Mouse (Mus musculus) embryonic facial prominence, embryonic 12.5 days (tissue): ENCODE results near the gene Gm17545. TPM values are rescaled to one million over a fixed set of nuclear protein-coding genes. Genes with fewer than 3 reads are reported as not detected.
A peak's percentile ranks its signal among the peaks of the same experiment; 100 is the strongest.

ENCODE experiments used
- ATAC-seq: fragments of 200-750 bp; cut with Nextera tagmentation; 2 replicates; pipeline ENCODE4 v1.8.0; 2017; ENCODE audit not compliant: insufficient number of reproducible peaks, insufficient read depth, low FRiP score, low TSS enrichment
- H3K27ac ChIP-seq: fragments of 300-500 bp; sonication (generic); 2 replicates; pipeline ENCODE4 v1.5.1; 2016; ENCODE audit warnings: mild to moderate bottlenecking
- H3K27me3 ChIP-seq: fragments of 300-500 bp; sonication (generic); 2 replicates; pipeline ENCODE4 v1.6.1; 2016; ENCODE audit warnings: mild to moderate bottlenecking, moderate library complexity
- H3K36me3 ChIP-seq: fragments of 300-500 bp; sonication (generic); 2 replicates; pipeline ENCODE4 v1.6.1; 2016; ENCODE audit warnings: mild to moderate bottlenecking
- H3K4me1 ChIP-seq: fragments of 300-500 bp; sonication (generic); 2 replicates; pipeline ENCODE4 v1.6.1; 2016
- H3K4me2 ChIP-seq: fragments of 300-500 bp; sonication (generic); replicated peaks from 2 replicates; pipeline ENCODE4 v1.6.1; 2016; ENCODE audit warnings: mild to moderate bottlenecking, moderate library complexity
- H3K4me3 ChIP-seq: fragments of 300-500 bp; sonication (generic); 2 replicates; pipeline ENCODE4 v1.5.1; 2016; ENCODE audit warnings: mild to moderate bottlenecking
- H3K9ac ChIP-seq: fragments of 300-500 bp; sonication (generic); 2 replicates; pipeline ENCODE4 v1.6.1; 2016; ENCODE audit warnings: mild to moderate bottlenecking, moderate library complexity
- H3K9me3 ChIP-seq: fragments of 300-500 bp; sonication (generic); 2 replicates; pipeline ENCODE4 v1.6.1; 2016; ENCODE audit warnings: mild to moderate bottlenecking, moderate library complexity
- WGBS: fragments of 180-500 bp; shearing (Covaris S2); methylation state at CpG from one replicate; pipeline ENCODE4 v1.1.7; 2016; 5-methylcytosine and 5-hydroxymethylcytosine counted together
- polyA plus RNA-seq: library from polyadenylated mRNA; unstranded; fragments of >200 nt; fragmentation: Nextera tagmentation; extraction: Ambion mirVana; gene quantifications from 2 replicates; pipeline ENCODE4 v1.2.1, GENCODE M21; 2016

The Gm17545 gene
- polyA plus RNA-seq, 1 experiment from 2014 or later, result not detected

DNA sequence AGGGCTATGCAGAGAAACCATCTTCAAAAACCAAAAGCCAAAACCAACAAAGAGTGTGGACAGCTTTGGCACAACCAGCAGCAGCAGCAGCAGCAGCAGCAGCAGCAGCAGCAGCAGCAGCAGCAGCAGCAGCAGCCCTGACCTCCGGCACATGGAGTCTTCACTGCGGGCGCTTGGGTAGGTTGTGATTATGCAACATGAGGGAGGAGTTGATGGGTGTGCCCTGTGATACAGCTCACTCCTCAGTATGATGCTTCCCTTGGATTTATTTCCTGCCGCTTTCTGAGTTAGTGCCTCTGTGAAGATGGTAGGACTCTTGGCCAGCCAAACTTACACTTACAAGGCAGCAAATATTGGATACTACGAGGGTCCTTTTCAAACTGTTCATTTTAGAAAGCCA is 6.9 kb upstream of the Gm17545 start:
- H3K4me3 ChIP-seq, result no peak overlapping the region
- 90% methylated on average over 5 of the region's 5 CpGs for WGBS
- no peaks in the 10 kb centered on the region for H3K4me1 ChIP-seq
- no peaks in the 10 kb centered on the region for H3K9me3 ChIP-seq
- H3K27me3 ChIP-seq, result no peaks in the 10 kb centered on the region
- ATAC-seq, result no peak
- no peak overlapping the region for H3K4me2 ChIP-seq
- H3K9ac ChIP-seq, result no peak overlapping the region
- no peak overlapping the region for H3K27ac ChIP-seq
- H3K36me3 ChIP-seq, result peaks cover 58% of the 10 kb centered on the region

DNA sequence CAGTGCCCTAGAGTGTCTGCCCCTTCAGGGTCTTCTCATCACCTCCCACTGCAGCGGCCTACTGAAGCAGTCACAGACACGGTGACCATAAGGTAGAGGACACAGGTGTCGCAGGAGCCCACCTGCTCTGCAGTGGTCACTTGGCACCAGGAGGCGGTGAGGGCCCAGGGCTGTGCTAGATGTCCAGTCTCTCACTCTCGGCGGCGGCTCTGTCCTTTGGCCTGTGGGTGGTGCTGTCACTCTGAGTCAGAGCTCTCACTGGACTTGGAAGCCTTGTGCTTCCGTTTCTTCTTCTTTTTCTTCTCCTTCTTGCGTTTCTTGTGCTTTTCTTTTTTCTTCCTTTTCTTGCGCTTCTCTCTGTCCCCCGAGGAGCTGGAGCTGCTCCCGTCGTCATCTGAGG is 5.7 kb upstream of the Gm17545 start:
- no peaks in the 10 kb centered on the region for H3K4me1 ChIP-seq
- H3K9ac ChIP-seq, result no peak overlapping the region
- 84% methylated on average over 13 of the region's 13 CpGs for WGBS
- no peak for ATAC-seq
- H3K27ac ChIP-seq, result no peak overlapping the region
- no peak overlapping the region for H3K4me3 ChIP-seq
- H3K27me3 ChIP-seq, result no peaks in the 10 kb centered on the region
- H3K36me3 ChIP-seq, result peaks cover 70% of the 10 kb centered on the region
- H3K9me3 ChIP-seq, result no peaks in the 10 kb centered on the region
- no peak overlapping the region for H3K4me2 ChIP-seq

DNA sequence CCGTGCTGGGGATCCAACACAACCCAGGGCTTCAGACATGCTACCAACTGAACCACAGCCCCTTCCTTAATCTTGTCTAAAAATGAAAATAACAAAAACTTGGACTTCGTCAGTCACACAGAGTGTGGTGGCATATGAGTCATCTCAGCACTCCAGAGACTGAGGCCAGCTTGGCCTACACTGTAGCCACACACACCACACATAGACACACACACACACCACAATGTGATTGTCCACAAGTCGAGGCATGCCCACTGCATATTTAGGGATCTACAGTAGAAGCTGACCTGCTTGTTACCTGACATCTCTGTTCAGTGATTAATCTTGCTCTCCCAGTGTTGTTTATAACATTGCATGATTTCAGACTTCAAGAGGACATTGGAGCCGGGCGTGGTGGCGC is 4.9 kb upstream of the Gm17545 start:
- H3K4me1 ChIP-seq, result no peaks in the 10 kb centered on the region
- no peak overlapping the region for H3K4me2 ChIP-seq
- H3K27me3 ChIP-seq, result no peaks in the 10 kb centered on the region
- H3K9ac ChIP-seq, result no peak overlapping the region
- no peak for ATAC-seq
- WGBS, result 91% methylated on average over 6 of the region's 6 CpGs
- no peak overlapping the region for H3K4me3 ChIP-seq
- no peak overlapping the region for H3K27ac ChIP-seq
- H3K36me3 ChIP-seq, result peaks cover 76% of the 10 kb centered on the region
- no peaks in the 10 kb centered on the region for H3K9me3 ChIP-seq

DNA sequence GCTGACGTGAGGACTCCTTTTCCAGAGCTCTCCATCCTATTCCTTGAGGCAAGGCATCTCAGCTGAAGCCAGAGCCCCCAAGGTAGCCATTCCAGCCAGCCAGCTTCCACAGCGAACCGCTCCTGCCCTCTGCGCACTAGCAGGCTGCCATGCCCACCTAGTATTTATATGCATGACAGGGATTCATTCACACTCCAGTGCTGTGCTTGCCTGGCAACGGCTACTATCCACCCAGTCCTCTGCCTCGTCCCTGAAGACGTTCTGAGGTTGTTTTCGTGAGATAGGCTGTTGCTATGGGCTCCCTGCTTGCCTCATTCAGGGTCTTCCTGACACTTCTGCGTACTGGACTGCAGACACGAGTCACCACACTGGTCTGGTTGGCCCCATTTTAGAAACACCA is 1.4 kb upstream of the Gm17545 start:
- 89% methylated on average over 10 of the region's 10 CpGs for WGBS
- no peak for ATAC-seq

DNA sequence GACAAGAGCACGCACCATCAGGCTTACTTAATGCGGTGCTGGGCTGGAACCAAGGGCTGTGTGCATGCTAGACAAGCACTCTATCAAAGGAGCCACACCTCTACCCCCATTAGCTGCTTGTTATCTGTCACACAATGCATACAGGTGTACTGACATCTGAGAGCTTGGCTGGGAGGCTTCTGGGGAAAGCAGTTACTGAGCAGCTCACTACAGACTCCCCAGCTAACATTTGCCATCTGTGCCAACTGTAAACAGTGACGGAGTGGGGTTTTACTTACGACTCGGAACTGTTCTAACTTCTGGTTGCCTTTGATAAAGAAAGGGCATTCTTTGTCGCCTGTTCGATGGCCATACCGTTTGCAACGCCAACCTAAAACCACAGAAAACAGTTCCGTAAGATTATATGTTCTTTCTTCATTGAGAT is 577 bp upstream of the Gm17545 start:
- ATAC-seq, result no peak
- H3K4me3 ChIP-seq, result no peak overlapping the region
- no peak overlapping the region for H3K27ac ChIP-seq
- no peak overlapping the region for H3K9ac ChIP-seq
- no peak overlapping the region for H3K4me2 ChIP-seq
- no peaks in the 10 kb centered on the region for H3K27me3 ChIP-seq
- no peaks in the 10 kb centered on the region for H3K4me1 ChIP-seq
- no peaks in the 10 kb centered on the region for H3K9me3 ChIP-seq
- WGBS, result 91% methylated on average over 10 of the region's 10 CpGs
- H3K36me3 ChIP-seq, result peaks cover 82% of the 10 kb centered on the region

More for the DNA sequence above, 1.4 kb upstream of the Gm17545 start:
- H3K4me3 ChIP-seq, result no peak overlapping the region
- H3K27me3 ChIP-seq, result no peaks in the 10 kb centered on the region
- H3K4me2 ChIP-seq, result no peak overlapping the region
- H3K9me3 ChIP-seq, result no peaks in the 10 kb centered on the region
- H3K36me3 ChIP-seq, result peaks cover 90% of the 10 kb centered on the region
- no peaks in the 10 kb centered on the region for H3K4me1 ChIP-seq
- H3K9ac ChIP-seq, result no peak overlapping the region
- H3K27ac ChIP-seq, result no peak overlapping the region

DNA sequence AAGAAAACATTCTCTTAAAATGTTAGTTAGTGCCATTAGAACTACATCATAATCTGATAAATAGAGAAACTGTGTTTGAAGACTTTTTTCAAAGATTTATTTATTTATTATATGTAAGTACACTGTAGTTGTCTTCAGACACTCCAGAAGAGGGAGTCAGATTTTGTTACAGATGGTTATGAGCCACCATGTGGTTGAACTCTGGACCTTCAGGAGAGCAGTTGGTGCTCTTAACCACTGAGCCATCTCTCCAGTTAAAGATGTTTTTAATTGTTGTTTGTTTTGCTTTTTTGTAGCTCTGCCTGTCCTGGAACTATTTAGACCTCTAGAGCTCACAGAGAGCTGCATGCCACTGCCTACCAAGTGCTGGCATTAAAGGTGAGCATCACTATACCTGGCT is 951 bp downstream of the Gm17545 start:
- ATAC-seq, result no peak
- Histone ChIP-seq H3K4me2 (no peak overlapping the region), H3K27me3 (no peaks in the 10 kb centered on the region), H3K9me3 (no peaks in the 10 kb centered on the region), H3K36me3 (peaks cover 70% of the 10 kb centered on the region), H3K4me3 (no peak overlapping the region), H3K9ac (no peak overlapping the region), H3K27ac (no peak overlapping the region), H3K4me1 (no peaks in the 10 kb centered on the region)

DNA sequence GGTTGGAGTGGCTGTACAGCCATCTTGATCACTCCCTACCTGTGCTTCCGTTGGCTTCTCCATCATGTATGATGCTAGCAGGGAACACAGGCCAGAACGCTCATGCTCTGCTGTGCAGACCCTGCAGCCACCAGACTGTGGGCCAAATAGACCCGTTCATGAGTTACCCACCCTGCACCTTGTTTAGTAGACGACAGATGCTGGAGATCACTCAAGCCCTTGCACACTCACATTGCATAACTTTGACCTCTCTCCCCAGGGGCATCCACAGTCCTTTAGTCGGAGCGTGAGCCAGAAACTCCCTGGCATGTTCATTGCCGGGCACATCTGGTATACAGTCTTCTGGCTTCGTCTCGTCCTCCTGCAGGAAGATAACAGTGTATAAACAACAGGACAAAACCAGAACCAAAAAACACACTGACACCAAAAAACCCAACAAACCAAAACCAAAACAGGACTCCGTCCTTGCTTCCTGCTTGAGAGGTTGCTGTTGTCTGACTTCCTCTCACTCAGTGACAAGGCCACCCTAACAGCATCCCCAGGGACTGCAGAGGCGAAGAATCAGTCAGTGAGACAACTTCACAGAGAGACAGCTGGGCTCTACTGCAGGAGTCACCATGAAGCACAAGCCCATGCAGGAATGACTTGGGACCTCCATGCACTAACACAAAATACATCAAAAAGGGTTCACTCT is 3.2 kb downstream of the Gm17545 start:
- H3K4me1 ChIP-seq, result no peaks in the 10 kb centered on the region
- H3K9me3 ChIP-seq, result no peaks in the 10 kb centered on the region
- no peaks in the 10 kb centered on the region for H3K27me3 ChIP-seq
- no peak overlapping the region for H3K9ac ChIP-seq
- H3K4me2 ChIP-seq, result no peak overlapping the region
- peaks cover 63% of the 10 kb centered on the region for H3K36me3 ChIP-seq
- no peak for ATAC-seq
- no peak overlapping the region for H3K4me3 ChIP-seq
- no peak overlapping the region for H3K27ac ChIP-seq
- WGBS, result 90% methylated on average over 11 of the region's 11 CpGs

DNA sequence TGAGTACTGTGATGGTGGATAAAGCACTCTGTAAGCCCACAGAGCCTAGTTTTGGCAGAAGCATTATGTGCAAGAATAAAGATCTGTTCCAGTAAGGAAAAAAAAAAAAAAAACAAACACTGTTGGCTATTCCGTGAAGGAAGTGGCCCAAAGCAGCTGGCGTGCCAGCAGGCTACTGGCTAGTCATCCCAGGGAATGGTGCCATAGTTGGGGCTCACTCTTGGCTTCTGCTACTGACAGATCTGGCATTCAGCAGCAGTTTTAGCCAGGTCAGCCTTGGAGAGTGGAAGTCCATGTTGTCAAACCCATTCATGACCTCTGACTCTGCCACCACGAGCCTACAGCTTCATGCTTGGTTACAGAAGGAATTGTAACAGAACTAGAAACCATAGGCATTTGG is 7.9 kb downstream of the Gm17545 start:
- no peak overlapping the region for H3K27ac ChIP-seq
- H3K4me1 ChIP-seq, result no peaks in the 10 kb centered on the region
- WGBS, result 92% methylated on average over 3 of the region's 3 CpGs
- H3K4me3 ChIP-seq, result no peak overlapping the region
- no peak overlapping the region for H3K9ac ChIP-seq
- no peaks in the 10 kb centered on the region for H3K9me3 ChIP-seq
- ATAC-seq, result no peak
- peaks cover 25% of the 10 kb centered on the region for H3K36me3 ChIP-seq
- no peaks in the 10 kb centered on the region for H3K27me3 ChIP-seq
- no peak overlapping the region for H3K4me2 ChIP-seq

DNA sequence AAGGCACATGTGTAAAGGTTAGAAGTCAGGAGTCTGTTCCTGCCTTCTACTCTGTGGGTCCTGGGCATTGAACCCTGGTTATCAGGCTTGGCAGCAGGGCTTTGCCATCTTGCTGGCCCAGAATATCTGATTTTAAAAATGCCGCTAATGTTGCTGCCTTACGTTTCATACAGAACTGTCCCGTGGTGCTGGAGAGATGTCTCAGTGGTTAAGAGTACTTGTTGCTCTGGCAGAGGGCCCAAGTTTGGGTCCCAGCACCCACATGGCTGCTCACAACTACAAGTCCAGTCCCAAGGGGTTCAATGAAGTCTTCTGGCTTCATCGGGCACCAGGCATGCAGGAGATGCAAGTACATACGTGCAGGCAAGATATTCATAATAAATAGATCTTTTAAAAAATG is 12.1 kb downstream of the Gm17545 start:
- Histone ChIP-seq H3K9me3 (no peaks in the 10 kb centered on the region), H3K4me3 (no peak overlapping the region)
- WGBS, result 95% methylated on average over 5 of the region's 5 CpGs

DNA sequence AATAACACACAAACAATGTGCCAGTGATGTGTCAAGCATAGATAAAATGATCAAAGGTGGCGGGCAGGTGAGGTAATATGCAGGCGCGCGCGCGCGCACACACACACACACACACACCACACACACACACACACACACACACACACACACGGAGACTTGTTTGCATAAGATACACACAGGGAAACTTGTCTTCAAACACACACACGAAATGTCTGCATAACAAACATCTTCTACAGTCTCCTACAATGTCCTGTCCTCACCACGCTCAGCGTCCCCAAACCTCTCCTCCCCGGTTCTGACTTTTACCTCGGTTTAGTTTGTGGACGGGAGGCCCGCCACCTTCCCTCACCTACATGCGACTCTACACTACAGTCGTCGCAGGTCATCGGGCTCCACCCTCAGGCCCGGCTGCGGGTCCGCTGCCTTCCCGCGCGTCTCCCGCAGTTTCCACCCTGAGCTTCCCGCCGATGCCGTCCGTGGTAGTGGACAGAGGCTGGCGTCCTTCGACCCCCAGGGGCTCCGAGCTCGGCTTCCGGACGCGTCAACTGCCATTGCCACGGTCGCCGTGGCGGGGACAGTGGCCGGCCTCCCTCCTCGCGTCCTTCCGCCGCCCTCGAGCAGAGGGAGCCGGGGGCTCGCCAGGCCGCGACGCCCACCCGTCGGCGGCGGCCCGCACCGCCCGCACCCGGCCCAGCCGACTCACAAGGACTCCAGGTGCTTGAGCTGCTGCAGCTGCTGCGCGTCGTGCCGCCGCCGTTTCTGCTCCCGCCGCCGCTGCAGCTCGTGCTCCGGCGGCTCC is 13.5 kb downstream of the Gm17545 start:
- Histone ChIP-seq H3K4me3 (peak overlapping the region; percentile 78), H3K9me3 (no peaks in the 10 kb centered on the region), H3K4me2 (peak overlapping the region; percentile 76), H3K27me3 (no peaks in the 10 kb centered on the region), H3K4me1 (no peaks in the 10 kb centered on the region), H3K27ac (peak overlapping the region; percentile 86), H3K9ac (peak overlapping the region; percentile 85), H3K36me3 (peaks cover 6% of the 10 kb centered on the region)
- 0 out of 2 replicates have a peak, but pooled peaks have one; percentile 41 for ATAC-seq
- WGBS, result under 1% methylated on average over 69 of the region's 73 CpGs

More for the DNA sequence above, 12.1 kb downstream of the Gm17545 start:
- peaks cover 12% of the 10 kb centered on the region for H3K36me3 ChIP-seq
- no peaks in the 10 kb centered on the region for H3K4me1 ChIP-seq
- H3K9ac ChIP-seq, result no peak overlapping the region
- no peak for ATAC-seq
- no peak overlapping the region for H3K27ac ChIP-seq
- H3K27me3 ChIP-seq, result no peaks in the 10 kb centered on the region
- no peak overlapping the region for H3K4me2 ChIP-seq

DNA sequence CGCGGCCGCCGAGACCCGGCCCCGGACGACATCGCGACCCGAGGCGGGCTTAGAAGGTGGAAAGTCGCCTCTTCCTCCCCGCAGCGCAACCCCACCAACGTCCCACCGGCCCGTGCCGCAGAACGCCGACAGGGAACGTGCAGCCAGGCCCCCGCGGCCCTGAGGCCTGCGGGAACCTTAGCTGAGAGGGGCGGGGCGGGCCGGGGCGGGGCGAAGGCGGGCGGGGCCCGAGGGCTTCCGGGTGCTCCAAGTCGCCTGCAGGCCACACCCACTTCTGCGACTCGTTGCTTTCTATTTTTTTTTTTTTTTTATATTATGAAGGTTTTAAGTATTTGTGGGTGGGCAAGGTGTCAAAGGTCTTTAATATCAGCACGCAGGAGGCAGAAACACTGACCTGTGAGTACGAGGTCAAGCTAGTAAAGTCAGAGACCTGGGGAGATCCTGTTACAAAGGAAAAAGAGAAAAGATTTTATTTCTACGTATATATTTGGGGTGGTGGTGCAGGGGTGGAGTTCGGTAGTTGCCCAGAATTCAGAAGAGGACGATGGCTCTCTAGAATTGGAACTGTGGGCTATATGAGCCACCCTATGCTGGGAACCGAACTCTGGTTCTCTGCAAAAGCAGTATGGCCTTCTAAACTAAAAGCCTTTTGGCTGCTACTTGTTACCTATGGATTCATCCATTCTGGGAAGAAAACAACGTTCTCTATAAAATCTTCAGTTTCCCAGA is 14.2 kb downstream of the Gm17545 start:
- Histone ChIP-seq H3K4me1 (no peaks in the 10 kb centered on the region), H3K4me2 (peak overlapping the region; percentile 76), H3K36me3 (peaks cover 6% of the 10 kb centered on the region), H3K9ac (peak overlapping the region; percentile 85), H3K27ac (peak overlapping the region; percentile 86), H3K27me3 (no peaks in the 10 kb centered on the region), H3K4me3 (peak overlapping the region; percentile 78), H3K9me3 (no peaks in the 10 kb centered on the region)
- ATAC-seq, result no peak; the same call in 1 of the 2 replicates
- 3% methylated on average over 43 of the region's 43 CpGs for WGBS

DNA sequence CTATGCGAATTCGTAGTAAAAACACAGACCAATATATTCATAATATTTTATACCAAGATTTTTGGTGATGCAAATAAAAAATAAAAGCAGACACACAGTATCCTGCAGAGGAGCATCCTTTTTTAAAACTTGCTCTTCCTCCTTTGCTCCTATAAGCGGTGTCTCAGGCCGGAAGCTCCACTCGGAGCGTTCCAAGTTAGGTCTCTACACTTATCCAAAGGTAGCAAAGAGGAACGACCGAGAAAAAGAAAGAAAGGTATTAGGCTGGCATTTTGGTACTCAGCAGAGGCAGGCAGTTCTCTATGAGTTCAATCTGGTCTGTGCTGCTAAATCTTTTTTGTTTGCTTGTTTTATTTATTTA is 14.8 kb downstream of the Gm17545 start:
- Histone ChIP-seq H3K9ac (no peak overlapping the region), H3K9me3 (no peaks in the 10 kb centered on the region), H3K27me3 (no peaks in the 10 kb centered on the region), H3K27ac (no peak overlapping the region), H3K4me2 (no peak overlapping the region), H3K4me3 (no peak overlapping the region), H3K4me1 (no peaks in the 10 kb centered on the region), H3K36me3 (peaks cover 6% of the 10 kb centered on the region)
- no peak for ATAC-seq
- 76% methylated on average over 8 of the region's 8 CpGs for WGBS
